Mouse (Mus musculus): ENCODE data around the gene Hivep3. TPM values are rescaled to one million over a fixed set of nuclear protein-coding genes. Genes with fewer than 3 reads are reported as not detected.

Hivep3 gene
- polyA plus RNA-seq, 1 experiment: 1.4 TPM

GRCm38 (mm10) chr4:120041520-120041919, 307.9 kb downstream of the Hivep3 start:
- H3K79me3 ChIP-seq (ENCODE audit: low read depth): no peaks in the 10 kb centered on the region
- H3K27me3 ChIP-seq (ENCODE audit: control insufficient read depth, insufficient read depth, insufficient read length): no peaks in the 10 kb centered on the region
- TF ChIP-seq FOSL1 (IDR thresholded peaks at IDR 0.05; ENCODE audit: insufficient read depth, low read length, poor library complexity, severe bottlenecking): no peak
- no peak for TF ChIP-seq CEBPB (IDR thresholded peaks at IDR 0.05; ENCODE audit: low read depth)
- TF ChIP-seq MYOD1 (IDR thresholded peaks at IDR 0.05; ENCODE audit: control insufficient read depth, insufficient read length, low read depth): no peak
- no peak for TF ChIP-seq MYOG (IDR thresholded peaks at IDR 0.05; ENCODE audit: control insufficient read depth, extremely low read depth, insufficient read length)
- no peak for TF ChIP-seq MAX (IDR thresholded peaks at IDR 0.05)
- no peak for TF ChIP-seq CTCF (IDR thresholded peaks at IDR 0.05; ENCODE audit: control insufficient read depth, insufficient read depth, insufficient read length)
- no peaks in the 10 kb centered on the region for H3K36me3 ChIP-seq (ENCODE audit: control insufficient read depth, insufficient read depth)
- H3K4me3 ChIP-seq (ENCODE audit: insufficient read depth, poor library complexity, severe bottlenecking): no peak overlapping the region
- H3ac ChIP-seq (ENCODE audit: control insufficient read depth, insufficient read length, low read depth): no peak overlapping the region
- H3K79me2 ChIP-seq (ENCODE audit: control insufficient read depth, insufficient read depth): no peaks in the 10 kb centered on the region

GRCm38 (mm10) chr4:120042480-120042879, 308.9 kb downstream of the Hivep3 start:
- TF ChIP-seq MYOG (IDR thresholded peaks at IDR 0.05; ENCODE audit: control insufficient read depth, extremely low read depth, insufficient read length) (no peak), USF1 (IDR thresholded peaks at IDR 0.05; ENCODE audit: low read depth) (no peak), FOSL1 (IDR thresholded peaks at IDR 0.05; ENCODE audit: insufficient read depth, low read length, poor library complexity, severe bottlenecking) (no peak), MAX (IDR thresholded peaks at IDR 0.05) (no peak), MYOD1 (IDR thresholded peaks at IDR 0.05; ENCODE audit: control insufficient read depth, insufficient read length, low read depth) (no peak), CTCF (IDR thresholded peaks at IDR 0.05; ENCODE audit: control insufficient read depth, insufficient read depth, insufficient read length) (no peak), CEBPB (IDR thresholded peaks at IDR 0.05; ENCODE audit: low read depth) (no peak)
- no peaks in the 10 kb centered on the region for H3K79me2 ChIP-seq (ENCODE audit: control insufficient read depth, insufficient read depth)
- H3K36me3 ChIP-seq (ENCODE audit: control insufficient read depth, insufficient read depth): no peaks in the 10 kb centered on the region
- no peaks in the 10 kb centered on the region for H3K79me3 ChIP-seq (ENCODE audit: low read depth)
- no peaks in the 10 kb centered on the region for H3K27me3 ChIP-seq (ENCODE audit: control insufficient read depth, insufficient read depth, insufficient read length)
- no peak overlapping the region for H3ac ChIP-seq (ENCODE audit: control insufficient read depth, insufficient read length, low read depth)
- H3K4me3 ChIP-seq (ENCODE audit: insufficient read depth, poor library complexity, severe bottlenecking): no peak overlapping the region

- H3K27me3 ChIP-seq (ENCODE audit: control insufficient read depth, insufficient read depth, insufficient read length): no peaks in the 10 kb centered on the region
- H3K79me2 ChIP-seq (ENCODE audit: control insufficient read depth, insufficient read depth): no peaks in the 10 kb centered on the region
- H3K79me3 ChIP-seq (ENCODE audit: low read depth): no peaks in the 10 kb centered on the region
- TF ChIP-seq CTCF (IDR thresholded peaks at IDR 0.05; ENCODE audit: control insufficient read depth, insufficient read depth, insufficient read length) (no peak), MAX (IDR thresholded peaks at IDR 0.05) (no peak), MYOG (IDR thresholded peaks at IDR 0.05; ENCODE audit: control insufficient read depth, extremely low read depth, insufficient read length) (no peak), USF1 (IDR thresholded peaks at IDR 0.05; ENCODE audit: low read depth) (no peak)
- H3K36me3 ChIP-seq (ENCODE audit: control insufficient read depth, insufficient read depth): no peaks in the 10 kb centered on the region
- no peak overlapping the region for H3ac ChIP-seq (ENCODE audit: control insufficient read depth, insufficient read length, low read depth)
- H3K4me3 ChIP-seq (ENCODE audit: insufficient read depth, poor library complexity, severe bottlenecking): no peak overlapping the region
Measured at GRCm38 (mm10) chr4:120044612-120045011, 311.0 kb downstream of the Hivep3 start.

GRCm38 (mm10) chr4:120045131-120045537, 311.6 kb downstream of the Hivep3 start:
- Histone ChIP-seq H3K27me3 (ENCODE audit: control insufficient read depth, insufficient read depth, insufficient read length) (no peaks in the 10 kb centered on the region), H3ac (ENCODE audit: control insufficient read depth, insufficient read length, low read depth) (no peak overlapping the region), H3K36me3 (ENCODE audit: control insufficient read depth, insufficient read depth) (no peaks in the 10 kb centered on the region), H3K4me3 (ENCODE audit: insufficient read depth, poor library complexity, severe bottlenecking) (no peak overlapping the region), H3K79me2 (ENCODE audit: control insufficient read depth, insufficient read depth) (no peaks in the 10 kb centered on the region), H3K79me3 (ENCODE audit: low read depth) (no peaks in the 10 kb centered on the region)
- no peak for TF ChIP-seq MYOG (IDR thresholded peaks at IDR 0.05; ENCODE audit: control insufficient read depth, extremely low read depth, insufficient read length)
- TF ChIP-seq CEBPB (IDR thresholded peaks at IDR 0.05; ENCODE audit: low read depth): no peak
- TF ChIP-seq FOSL1 (IDR thresholded peaks at IDR 0.05; ENCODE audit: insufficient read depth, low read length, poor library complexity, severe bottlenecking): no peak
- TF ChIP-seq CTCF (IDR thresholded peaks at IDR 0.05; ENCODE audit: control insufficient read depth, insufficient read depth, insufficient read length): no peak
- TF ChIP-seq USF1 (IDR thresholded peaks at IDR 0.05; ENCODE audit: low read depth): no peak
- no peak for TF ChIP-seq MAX (IDR thresholded peaks at IDR 0.05)
- no peak for TF ChIP-seq MYOD1 (IDR thresholded peaks at IDR 0.05; ENCODE audit: control insufficient read depth, insufficient read length, low read depth)

- no peaks in the 10 kb centered on the region for H3K79me3 ChIP-seq (ENCODE audit: low read depth)
- TF ChIP-seq MYOD1 (IDR thresholded peaks at IDR 0.05; ENCODE audit: control insufficient read depth, insufficient read length, low read depth) (no peak), CEBPB (IDR thresholded peaks at IDR 0.05; ENCODE audit: low read depth) (no peak), CTCF (IDR thresholded peaks at IDR 0.05; ENCODE audit: control insufficient read depth, insufficient read depth, insufficient read length) (no peak), MAX (IDR thresholded peaks at IDR 0.05) (no peak), FOSL1 (IDR thresholded peaks at IDR 0.05; ENCODE audit: insufficient read depth, low read length, poor library complexity, severe bottlenecking) (no peak), MYOG (IDR thresholded peaks at IDR 0.05; ENCODE audit: control insufficient read depth, extremely low read depth, insufficient read length) (no peak), USF1 (IDR thresholded peaks at IDR 0.05; ENCODE audit: low read depth) (no peak)
- no peaks in the 10 kb centered on the region for H3K79me2 ChIP-seq (ENCODE audit: control insufficient read depth, insufficient read depth)
- H3K36me3 ChIP-seq (ENCODE audit: control insufficient read depth, insufficient read depth): no peaks in the 10 kb centered on the region
- H3K27me3 ChIP-seq (ENCODE audit: control insufficient read depth, insufficient read depth, insufficient read length): no peaks in the 10 kb centered on the region
- H3K4me3 ChIP-seq (ENCODE audit: insufficient read depth, poor library complexity, severe bottlenecking): no peak overlapping the region
- H3ac ChIP-seq (ENCODE audit: control insufficient read depth, insufficient read length, low read depth): no peak overlapping the region
Measured at GRCm38 (mm10) chr4:120045871-120046270, 312.3 kb downstream of the Hivep3 start.

- H3K79me2 ChIP-seq (ENCODE audit: control insufficient read depth, insufficient read depth): no peaks in the 10 kb centered on the region
- H3K4me3 ChIP-seq (ENCODE audit: insufficient read depth, poor library complexity, severe bottlenecking): no peak overlapping the region
- H3K27me3 ChIP-seq (ENCODE audit: control insufficient read depth, insufficient read depth, insufficient read length): no peaks in the 10 kb centered on the region
- no peak overlapping the region for H3ac ChIP-seq (ENCODE audit: control insufficient read depth, insufficient read length, low read depth)
- no peaks in the 10 kb centered on the region for H3K79me3 ChIP-seq (ENCODE audit: low read depth)
- H3K36me3 ChIP-seq (ENCODE audit: control insufficient read depth, insufficient read depth): no peaks in the 10 kb centered on the region
- TF ChIP-seq USF1 (IDR thresholded peaks at IDR 0.05; ENCODE audit: low read depth) (no peak), CTCF (IDR thresholded peaks at IDR 0.05; ENCODE audit: control insufficient read depth, insufficient read depth, insufficient read length) (no peak), MAX (IDR thresholded peaks at IDR 0.05) (no peak), MYOG (IDR thresholded peaks at IDR 0.05; ENCODE audit: control insufficient read depth, extremely low read depth, insufficient read length) (no peak), MYOD1 (IDR thresholded peaks at IDR 0.05; ENCODE audit: control insufficient read depth, insufficient read length, low read depth) (no peak), FOSL1 (IDR thresholded peaks at IDR 0.05; ENCODE audit: insufficient read depth, low read length, poor library complexity, severe bottlenecking) (no peak), CEBPB (IDR thresholded peaks at IDR 0.05; ENCODE audit: low read depth) (no peak)
Measured at GRCm38 (mm10) chr4:120047060-120047459, 313.5 kb downstream of the Hivep3 start.
